Mouse (Mus musculus): ENCODE measurements around the gene Zfp988.
"Not testable (repeated sequence)": the region's sequence is repeated elsewhere in the genome, so short reads cannot be mapped to it uniquely, and the experiment has no call there.

GRCm38 (mm10) chr4:147335036-147335690 lies 29.7 kb downstream of the Zfp988 start:
- TF ChIP-seq CTCF (IDR thresholded peaks at IDR 0.05; ENCODE audit: low read depth, low read length); POLR2A (IDR thresholded peaks at IDR 0.05; ENCODE audit: extremely low read depth, insufficient read depth, low read length): not testable (repeated sequence)

Measured in liver, adult 2 months (tissue).